Mouse (Mus musculus) stomach, adult 2 months (tissue): ENCODE data around the gene Glt28d2. TPM values are rescaled to one million over a fixed set of nuclear protein-coding genes. Genes with fewer than 3 reads are reported as not detected.

ENCODE experiments used
- polyA plus RNA-seq: library from polyadenylated mRNA; depleted of rRNA; stranded (reverse); fragments of >200 nt; gene quantifications from 2 replicates; pipeline ENCODE4 v1.2.3, GENCODE M21; 2012; rRNA removed

Glt28d2 gene
- polyA plus RNA-seq: 0.98 and 1.1 TPM in 2 replicates

DNA sequence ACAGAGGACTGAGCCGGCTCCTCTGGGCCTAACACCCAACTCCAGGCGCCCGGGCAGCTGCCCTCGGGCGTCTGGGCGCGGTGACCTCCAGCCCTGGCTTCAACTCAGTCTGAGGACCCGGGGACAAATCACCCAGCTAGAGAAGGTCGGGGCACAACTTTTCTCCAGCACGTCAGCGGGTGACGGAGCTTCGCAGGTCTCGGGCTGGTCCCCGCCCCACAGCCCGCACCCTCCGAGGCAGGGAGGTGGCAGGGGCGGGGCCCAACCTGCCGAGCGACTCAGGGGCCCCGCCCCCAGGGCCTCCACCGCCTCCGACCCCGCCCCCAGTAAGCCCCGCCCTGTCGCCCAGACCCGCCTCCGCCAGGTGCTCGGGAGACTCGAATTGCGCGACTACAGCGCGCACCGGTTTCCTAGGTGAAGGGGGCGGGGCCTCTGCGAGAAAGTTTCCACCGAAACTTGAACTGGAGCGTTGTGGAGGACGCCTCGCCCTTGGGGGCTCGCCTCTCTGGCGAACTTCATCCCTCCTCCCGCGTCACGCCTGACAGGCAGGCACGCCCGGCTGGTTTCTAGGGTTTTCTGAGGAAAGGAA is at the start of gene Glt28d2, which contains the start of gene Gm37240:
Gene Glt28d2 (minus strand): TSS at position 278 of the 589 bp plus-strand sequence.
Gene Gm37240 (minus strand): TSS at position 280 of the 589 bp plus-strand sequence.

Other genes with a start within 250 kb of the Glt28d2 start
- gene Fam160a1, start 70.2 kb downstream of the Glt28d2 start, polyA plus RNA-seq: 8.9 and 9.3 TPM in 2 replicates
- gene Gm37240, start within 50 bp of the Glt28d2 start, polyA plus RNA-seq: 19.3 and 34.8 TPM in 2 replicates
- 34.4 and 35.2 TPM in 2 replicates for gene Sh3d19, start 83.6 kb upstream of the Glt28d2 start, polyA plus RNA-seq
- gene Prss48, start 115.0 kb upstream of the Glt28d2 start, polyA plus RNA-seq: not detected in 2 replicates